ENCODE assay signal across 20 mouse cellular contexts in genomic region chr10:77180110-77180509, GRCm38 (mm10).
DNase-seq lines count a peak whose midpoint lies in the region; ATAC-seq lines count a peak whose summit lies in the region.
"Had no signal": no experiment of that assay in that cellular context is flagged by ENCODE, and none has a peak within 500 bp of the region (broad histone marks: within the 10 kb centered on the region; RNA-seq: fewer than 3 reads in every experiment).

No protein-coding gene starts in this region.

- peak; percentile 78 for ATAC-seq in frontal cortex, adult (ENCODE audit: low TSS enrichment)
- ATAC-seq: activated CD4-positive, CD25-positive, alpha-beta regulatory T cell, adult 4 months; forebrain, embryonic 14.5 days; forebrain, embryonic 16.5 days; Patski had no signal

- DNase-seq in frontal cortex, postnatal 25 days (ENCODE audit: low spot score in 2 of 2) = no peak
- DNase-seq in 3T3-L1 (ENCODE audit: low read depth, low spot score) = peak; percentile 44
- DNase-seq in brain, adult 2 months (ENCODE audit: low read depth, low spot score) = peak; percentile 61
- no peak for DNase-seq in spleen, postnatal 10 days (ENCODE audit: low spot score in 2 of 2)
- no peak for DNase-seq in urinary bladder, postnatal 36 days (ENCODE audit: low spot score in 2 of 2)
- DNase-seq: adrenal gland, adult 8-10 months; adrenal gland, postnatal 14 days; adrenal gland, postnatal 36 days; cerebellum, adult 11 months; cerebellum, adult 18-20 months; cerebellum, adult 8-10 months; cerebellum, adult 9-11 months; cerebellum, postnatal 14 days; cerebellum, postnatal 36 days; embryo, embryonic 11 days had no signal

Comparison
In these comparisons a context has a peak if more than half of its experiments do, and no peak if none do; other contexts are left out.
1. DNase-seq: peak in 3T3-L1 (single experiment) and brain, adult 2 months (single experiment); none in frontal cortex, postnatal 25 days (0 of 2), spleen, postnatal 10 days (0 of 2) and urinary bladder, postnatal 36 days (0 of 2).